Mouse (Mus musculus): Measurements from ENCODE around the gene 4930404N11Rik. TPM values are rescaled to one million over a fixed set of nuclear protein-coding genes. Genes with fewer than 3 reads are reported as not detected.

4930404N11Rik gene
- total and polyA plus RNA-seq, 3 experiments: 0.52 to 1.2 TPM; not detected in 1

- H3K36me3 ChIP-seq (replicated peaks): peaks cover 89% of the 10 kb centered on the region
- H3K4me1 ChIP-seq (ENCODE audit: insufficient read depth, low read depth, low read length): peaks cover 78% of the 10 kb centered on the region
- ATAC-seq (ENCODE audit: extremely low read depth, insufficient number of reproducible peaks, low FRiP score, poor library complexity, severe bottlenecking): no peak
These were observed 50.0 kb downstream of the 4930404N11Rik start for GRCm38 (mm10) chr10:81315587-81315986.

GRCm38 (mm10) chr10:81314201-81314600 is 51.4 kb downstream of the 4930404N11Rik start:
- DNase-seq (ENCODE audit: low spot score) (no peak), ATAC-seq (ENCODE audit: extremely low read depth, insufficient number of reproducible peaks, low FRiP score, poor library complexity, severe bottlenecking) (no peak)
- Histone ChIP-seq H3K4me1 (ENCODE audit: insufficient read depth, low read depth, low read length) (peaks cover 71% of the 10 kb centered on the region), H3K9me3 (replicated peaks) (no peaks in the 10 kb centered on the region), H3K4me3 (ENCODE audit: low read depth, low read length) (no peak overlapping the region), H3K27me3 (ENCODE audit: insufficient read depth, low read length) (no peaks in the 10 kb centered on the region), H3K36me3 (replicated peaks) (peaks cover 100% of the 10 kb centered on the region)
- TF ChIP-seq CTCF (IDR thresholded peaks at IDR 0.05; ENCODE audit: low read depth, low read length) (no peak), TAL1 (conservative IDR thresholded peaks at IDR 0.05; ENCODE audit: low read depth, low read length) (no peak), GATA2 (IDR thresholded peaks at IDR 0.05; ENCODE audit: borderline replicate concordance, low read depth, low read length) (no peak), GATA1 (IDR thresholded peaks at IDR 0.05; ENCODE audit: borderline replicate concordance, low read length) (no peak), POLR2AphosphoS5 (IDR thresholded peaks at IDR 0.05; ENCODE audit: insufficient replicate concordance, low read depth, low read length) (no peak)

More at GRCm38 (mm10) chr10:81315587-81315986, 50.0 kb downstream of the 4930404N11Rik start:
- Histone ChIP-seq H3K27me3 (ENCODE audit: insufficient read depth, low read length) (no peaks in the 10 kb centered on the region), H3K9me3 (replicated peaks) (no peaks in the 10 kb centered on the region), H3K4me3 (ENCODE audit: low read depth, low read length) (no peak overlapping the region)
- no peak for DNase-seq (ENCODE audit: low spot score)
- TF ChIP-seq POLR2AphosphoS5 (IDR thresholded peaks at IDR 0.05; ENCODE audit: insufficient replicate concordance, low read depth, low read length) (no peak), GATA1 (IDR thresholded peaks at IDR 0.05; ENCODE audit: borderline replicate concordance, low read length) (no peak), GATA2 (IDR thresholded peaks at IDR 0.05; ENCODE audit: borderline replicate concordance, low read depth, low read length) (no peak), CTCF (IDR thresholded peaks at IDR 0.05; ENCODE audit: low read depth, low read length) (no peak), TAL1 (conservative IDR thresholded peaks at IDR 0.05; ENCODE audit: low read depth, low read length) (no peak)

- H3K27me3 ChIP-seq (ENCODE audit: insufficient read depth, low read length): no peaks in the 10 kb centered on the region
- H3K4me1 ChIP-seq (ENCODE audit: insufficient read depth, low read depth, low read length): peaks cover 69% of the 10 kb centered on the region
- ATAC-seq (ENCODE audit: extremely low read depth, insufficient number of reproducible peaks, low FRiP score, poor library complexity, severe bottlenecking) (no peak), DNase-seq (ENCODE audit: low spot score) (no peak)
- TF ChIP-seq CTCF (IDR thresholded peaks at IDR 0.05; ENCODE audit: low read depth, low read length) (no peak), TAL1 (conservative IDR thresholded peaks at IDR 0.05; ENCODE audit: low read depth, low read length) (no peak), GATA2 (IDR thresholded peaks at IDR 0.05; ENCODE audit: borderline replicate concordance, low read depth, low read length) (no peak), POLR2AphosphoS5 (IDR thresholded peaks at IDR 0.05; ENCODE audit: insufficient replicate concordance, low read depth, low read length) (no peak)
- H3K4me3 ChIP-seq (ENCODE audit: low read depth, low read length): no peak overlapping the region
- no peaks in the 10 kb centered on the region for H3K9me3 ChIP-seq (replicated peaks)
- peaks cover 100% of the 10 kb centered on the region for H3K36me3 ChIP-seq (replicated peaks)
These were observed 52.0 kb downstream of the 4930404N11Rik start for GRCm38 (mm10) chr10:81313581-81313980.

Other genes with a start within 250 kb of the 4930404N11Rik start
Only the 20 nearest of the 33 such genes appear.
- gene Zfr2, start 132.7 kb downstream of the 4930404N11Rik start, total RNA-seq (2014; fragmentation: Nextera tagmentation): 7.0 and 7.1 TPM in 2 replicates
- 2.6 and 3.2 TPM in 2 replicates for gene Zfr2, start 132.7 kb downstream of the 4930404N11Rik start, total RNA-seq (2017)
- gene Zfr2, start 132.7 kb downstream of the 4930404N11Rik start, polyA plus RNA-seq (2012): 1.8 and 1.9 TPM in 2 replicates
- not detected in 2 replicates for gene Matk, start 112.9 kb downstream of the 4930404N11Rik start, total RNA-seq (2014; fragmentation: Nextera tagmentation)
- 0.05 and 0.06 TPM in 2 replicates for gene Matk, start 112.9 kb downstream of the 4930404N11Rik start, total RNA-seq (2017)
- gene Matk, start 112.9 kb downstream of the 4930404N11Rik start, polyA plus RNA-seq (2012): 0.07 TPM in 1 of 2 replicates, not detected in the other
- 75.6 and 78.6 TPM in 2 replicates for gene Mrpl54, start 98.9 kb downstream of the 4930404N11Rik start, total RNA-seq (2014; fragmentation: Nextera tagmentation)
- 186 and 206 TPM in 2 replicates for gene Mrpl54, start 98.9 kb downstream of the 4930404N11Rik start, total RNA-seq (2017)
- 612 and 631 TPM in 2 replicates for gene Mrpl54, start 98.9 kb downstream of the 4930404N11Rik start, polyA plus RNA-seq (2012)
- 36.2 and 44.6 TPM in 2 replicates for gene Apba3, start 98.9 kb downstream of the 4930404N11Rik start, total RNA-seq (2014; fragmentation: Nextera tagmentation)
- 27.9 and 38.9 TPM in 2 replicates for gene Apba3, start 98.9 kb downstream of the 4930404N11Rik start, total RNA-seq (2017)
- gene Apba3, start 98.9 kb downstream of the 4930404N11Rik start, polyA plus RNA-seq (2012): 113 and 130 TPM in 2 replicates
- gene Tjp3, start 74.2 kb downstream of the 4930404N11Rik start, total RNA-seq (2014; fragmentation: Nextera tagmentation): 0.44 TPM in 1 of 2 replicates, not detected in the other
- 1.8 and 1.9 TPM in 2 replicates for gene Tjp3, start 74.2 kb downstream of the 4930404N11Rik start, total RNA-seq (2017)
- gene Tjp3, start 74.2 kb downstream of the 4930404N11Rik start, polyA plus RNA-seq (2012): 1.4 and 1.6 TPM in 2 replicates
- 58.0 and 62.2 TPM in 2 replicates for gene Pip5k1c, start 72.9 kb downstream of the 4930404N11Rik start, total RNA-seq (2014; fragmentation: Nextera tagmentation)
- gene Pip5k1c, start 72.9 kb downstream of the 4930404N11Rik start, total RNA-seq (2017): 58.8 and 66.6 TPM in 2 replicates
- 266 and 331 TPM in 2 replicates for gene Pip5k1c, start 72.9 kb downstream of the 4930404N11Rik start, polyA plus RNA-seq (2012)
- gene Cactin, start 44.7 kb downstream of the 4930404N11Rik start, total RNA-seq (2014; fragmentation: Nextera tagmentation): 9.0 and 11.4 TPM in 2 replicates
- gene Cactin, start 44.7 kb downstream of the 4930404N11Rik start, total RNA-seq (2017): 23.5 and 23.9 TPM in 2 replicates
- gene Cactin, start 44.7 kb downstream of the 4930404N11Rik start, polyA plus RNA-seq (2012): 77.9 and 80.5 TPM in 2 replicates
- not detected in 2 replicates for gene Tbxa2r, start 37.1 kb downstream of the 4930404N11Rik start, total RNA-seq (2014; fragmentation: Nextera tagmentation)
- gene Tbxa2r, start 37.1 kb downstream of the 4930404N11Rik start, total RNA-seq (2017): 0.06 TPM in 1 of 2 replicates, not detected in the other
- 0.06 TPM in 1 of 2 replicates, not detected in the other for gene Tbxa2r, start 37.1 kb downstream of the 4930404N11Rik start, polyA plus RNA-seq (2012)
- not detected in 2 replicates for gene Gipc3, start 22.6 kb downstream of the 4930404N11Rik start, total RNA-seq (2014; fragmentation: Nextera tagmentation)
- 0.11 TPM in 1 of 2 replicates, not detected in the other for gene Gipc3, start 22.6 kb downstream of the 4930404N11Rik start, total RNA-seq (2017)
- not detected in 2 replicates for gene Gipc3, start 22.6 kb downstream of the 4930404N11Rik start, polyA plus RNA-seq (2012)
- gene Hmg20b, start 15.3 kb downstream of the 4930404N11Rik start, total RNA-seq (2014; fragmentation: Nextera tagmentation): 36.7 and 39.2 TPM in 2 replicates
- 12.0 and 21.9 TPM in 2 replicates for gene Hmg20b, start 15.3 kb downstream of the 4930404N11Rik start, total RNA-seq (2017)
- gene Hmg20b, start 15.3 kb downstream of the 4930404N11Rik start, polyA plus RNA-seq (2012): 142 and 193 TPM in 2 replicates
- gene Mfsd12, start 8.3 kb downstream of the 4930404N11Rik start, total RNA-seq (2014; fragmentation: Nextera tagmentation): 14.3 and 14.4 TPM in 2 replicates
- gene Mfsd12, start 8.3 kb downstream of the 4930404N11Rik start, total RNA-seq (2017): 13.1 and 14.6 TPM in 2 replicates
- gene Mfsd12, start 8.3 kb downstream of the 4930404N11Rik start, polyA plus RNA-seq (2012): 46.7 and 48.2 TPM in 2 replicates
- gene Fzr1, start 12.7 kb upstream of the 4930404N11Rik start, total RNA-seq (2014; fragmentation: Nextera tagmentation): 29.7 and 65.2 TPM in 2 replicates
- gene Fzr1, start 12.7 kb upstream of the 4930404N11Rik start, total RNA-seq (2017): 15.8 and 22.8 TPM in 2 replicates
- gene Fzr1, start 12.7 kb upstream of the 4930404N11Rik start, polyA plus RNA-seq (2012): 88.9 and 96.2 TPM in 2 replicates
- gene Dohh, start 18.6 kb upstream of the 4930404N11Rik start, total RNA-seq (2014; fragmentation: Nextera tagmentation): 9.6 and 11.9 TPM in 2 replicates
- 60.4 and 69.7 TPM in 2 replicates for gene Dohh, start 18.6 kb upstream of the 4930404N11Rik start, total RNA-seq (2017)
- 186 and 220 TPM in 2 replicates for gene Dohh, start 18.6 kb upstream of the 4930404N11Rik start, polyA plus RNA-seq (2012)
- gene Gm48551, start 18.6 kb upstream of the 4930404N11Rik start, total RNA-seq (2014; fragmentation: Nextera tagmentation): 1.1 TPM in 1 of 2 replicates, not detected in the other
- gene Gm48551, start 18.6 kb upstream of the 4930404N11Rik start, total RNA-seq (2017): 2.6 and 4.1 TPM in 2 replicates
- gene Gm48551, start 18.6 kb upstream of the 4930404N11Rik start, polyA plus RNA-seq (2012): 0.72 and 1.3 TPM in 2 replicates
- gene Gm48552, start 23.2 kb upstream of the 4930404N11Rik start, total RNA-seq (2014; fragmentation: Nextera tagmentation): 1.2 and 3.1 TPM in 2 replicates
- 0.38 and 0.93 TPM in 2 replicates for gene Gm48552, start 23.2 kb upstream of the 4930404N11Rik start, total RNA-seq (2017)
- gene Gm48552, start 23.2 kb upstream of the 4930404N11Rik start, polyA plus RNA-seq (2012): 7.2 and 7.4 TPM in 2 replicates
- gene Smim24, start 27.2 kb upstream of the 4930404N11Rik start, total RNA-seq (2014; fragmentation: Nextera tagmentation): 6.5 and 13.8 TPM in 2 replicates
- gene Smim24, start 27.2 kb upstream of the 4930404N11Rik start, total RNA-seq (2017): 1.9 and 3.5 TPM in 2 replicates
- 1.6 and 1.8 TPM in 2 replicates for gene Smim24, start 27.2 kb upstream of the 4930404N11Rik start, polyA plus RNA-seq (2012)
- gene Nfic, start 89.8 kb upstream of the 4930404N11Rik start, total RNA-seq (2014; fragmentation: Nextera tagmentation): 6.9 and 9.5 TPM in 2 replicates
- 0.52 and 0.66 TPM in 2 replicates for gene Nfic, start 89.8 kb upstream of the 4930404N11Rik start, total RNA-seq (2017)
- gene Nfic, start 89.8 kb upstream of the 4930404N11Rik start, polyA plus RNA-seq (2012): 16.1 and 19.3 TPM in 2 replicates
- not detected in 2 replicates for gene Celf5, start 116.9 kb upstream of the 4930404N11Rik start, total RNA-seq (2014; fragmentation: Nextera tagmentation)
- gene Celf5, start 116.9 kb upstream of the 4930404N11Rik start, total RNA-seq (2017): 0.05 and 0.06 TPM in 2 replicates
- gene Celf5, start 116.9 kb upstream of the 4930404N11Rik start, polyA plus RNA-seq (2012): 0.05 and 0.09 TPM in 2 replicates
- 58.2 and 72.3 TPM in 2 replicates for gene Ncln, start 130.6 kb upstream of the 4930404N11Rik start, total RNA-seq (2014; fragmentation: Nextera tagmentation)
- 35.5 and 50.1 TPM in 2 replicates for gene Ncln, start 130.6 kb upstream of the 4930404N11Rik start, total RNA-seq (2017)
- 154 and 179 TPM in 2 replicates for gene Ncln, start 130.6 kb upstream of the 4930404N11Rik start, polyA plus RNA-seq (2012)
- gene S1pr4, start 134.3 kb upstream of the 4930404N11Rik start, total RNA-seq (2014; fragmentation: Nextera tagmentation): not detected in 2 replicates
- gene S1pr4, start 134.3 kb upstream of the 4930404N11Rik start, total RNA-seq (2017): 1.6 and 1.9 TPM in 2 replicates
- 0.75 and 1.00 TPM in 2 replicates for gene S1pr4, start 134.3 kb upstream of the 4930404N11Rik start, polyA plus RNA-seq (2012)